Mouse (Mus musculus) bone marrow, adult 2 months (tissue): ENCODE measurements around the gene Cldnd1.
A peak's percentile ranks its signal among the peaks of the same experiment; 100 is the strongest.

Experiments
- CTCF ChIP-seq: fragments of 200-500 bp; IDR thresholded peaks from 2 replicates; pipeline ENCODE4 v1.5.1; 2011; ENCODE audit warnings: low read length, control low read depth; ENCODE audit not compliant: control insufficient read depth, insufficient read depth
- POLR2A ChIP-seq: fragments of 200-500 bp; IDR thresholded peaks from 2 replicates; pipeline ENCODE4 v1.6.1; 2011; ENCODE audit warnings: low read depth, mild to moderate bottlenecking, control low read depth, low read length, borderline replicate concordance; ENCODE audit not compliant: control insufficient read depth

DNA sequence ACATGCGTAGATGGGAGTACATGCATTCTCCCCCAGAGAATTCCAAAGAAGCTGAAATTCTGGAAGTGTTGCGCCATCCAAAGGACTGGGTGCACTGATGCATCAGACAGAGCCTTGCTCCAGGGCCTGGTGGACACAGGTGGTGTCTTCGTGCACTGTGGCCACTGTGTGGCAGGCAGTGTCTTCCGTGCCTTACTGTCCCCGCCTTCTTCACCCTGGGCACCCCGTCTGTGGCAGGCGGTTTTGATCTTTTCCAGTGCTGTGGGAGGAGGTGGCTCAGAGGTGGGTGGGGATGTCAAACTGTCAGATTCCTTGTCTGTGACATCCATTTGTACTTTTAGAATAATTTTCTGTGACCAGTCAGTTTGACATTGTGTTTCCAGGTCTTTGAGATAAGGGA, 49.0 kb upstream of the Cldnd1 start:
- TF ChIP-seq CTCF (peak; percentile 25; the same call in 1 of the 2 replicates), POLR2A (no peak)
